Mouse (Mus musculus) small intestine, adult 2 months (tissue): Measurements from ENCODE around the gene Cnnm2. TPM values are rescaled to one million over a fixed set of nuclear protein-coding genes. Genes with fewer than 3 reads are reported as not detected.
"Not testable (repeated sequence)": the region's sequence is repeated elsewhere in the genome, so short reads cannot be mapped to it uniquely, and the experiment has no call there.

ENCODE experiments used
- H3K27ac ChIP-seq: fragments of 200-500 bp; 2 replicates; pipeline ENCODE4 v1.5.1; 2012; ENCODE audit warnings: low read depth, low read length, control low read depth, inconsistent platforms; ENCODE audit not compliant: insufficient read depth
- H3K27me3 ChIP-seq: fragments of 200-500 bp; 2 replicates; pipeline ENCODE4 v1.6.1; 2012; ENCODE audit warnings: mild to moderate bottlenecking, moderate library complexity, low read length, inconsistent platforms; ENCODE audit not compliant: control insufficient read depth, insufficient read depth
- H3K36me3 ChIP-seq: fragments of 200-500 bp; 2 replicates; pipeline ENCODE4 v1.6.1; 2012; ENCODE audit warnings: mild to moderate bottlenecking, low read length, control low read depth, inconsistent platforms; ENCODE audit not compliant: control insufficient read depth, insufficient read depth
- H3K4me1 ChIP-seq: fragments of 200-500 bp; 2 replicates; pipeline ENCODE4 v1.6.1; 2012; ENCODE audit warnings: low read length, inconsistent platforms, mixed read lengths; ENCODE audit not compliant: control insufficient read depth, insufficient read depth, insufficient read length
- H3K4me3 ChIP-seq: fragments of 200-500 bp; 2 replicates; pipeline ENCODE4 v1.5.1; 2012; ENCODE audit warnings: low read depth, mild to moderate bottlenecking, control low read depth, inconsistent platforms, low read length, moderate library complexity
- CTCF ChIP-seq: fragments of 200-500 bp; IDR thresholded peaks from 2 replicates; pipeline ENCODE4 v1.5.1; 2012; ENCODE audit warnings: low read depth, mild to moderate bottlenecking, control low read depth, inconsistent platforms, low read length, moderate library complexity, mixed read lengths; ENCODE audit not compliant: insufficient replicate concordance, insufficient read length; ENCODE audit errors: extremely low read depth
- POLR2A ChIP-seq: fragments of 200-500 bp; IDR thresholded peaks from 2 replicates; pipeline ENCODE4 v1.6.1; 2012; ENCODE audit warnings: low read depth, mild to moderate bottlenecking, control low read depth, inconsistent platforms, low read length, moderate library complexity
- WGBS: fragments of 180-500 bp; shearing (Covaris S2); methylation state at CpG from one replicate; pipeline ENCODE4 v1.1.7; 2018; 5-methylcytosine and 5-hydroxymethylcytosine counted together
- polyA plus RNA-seq: library from polyadenylated mRNA; depleted of rRNA; stranded (reverse); fragments of >200 nt; gene quantifications from 2 replicates; pipeline ENCODE4 v1.2.3, GENCODE M21; 2012

Cnnm2 gene
- polyA plus RNA-seq, 1 experiment: 16.9 TPM

DNA sequence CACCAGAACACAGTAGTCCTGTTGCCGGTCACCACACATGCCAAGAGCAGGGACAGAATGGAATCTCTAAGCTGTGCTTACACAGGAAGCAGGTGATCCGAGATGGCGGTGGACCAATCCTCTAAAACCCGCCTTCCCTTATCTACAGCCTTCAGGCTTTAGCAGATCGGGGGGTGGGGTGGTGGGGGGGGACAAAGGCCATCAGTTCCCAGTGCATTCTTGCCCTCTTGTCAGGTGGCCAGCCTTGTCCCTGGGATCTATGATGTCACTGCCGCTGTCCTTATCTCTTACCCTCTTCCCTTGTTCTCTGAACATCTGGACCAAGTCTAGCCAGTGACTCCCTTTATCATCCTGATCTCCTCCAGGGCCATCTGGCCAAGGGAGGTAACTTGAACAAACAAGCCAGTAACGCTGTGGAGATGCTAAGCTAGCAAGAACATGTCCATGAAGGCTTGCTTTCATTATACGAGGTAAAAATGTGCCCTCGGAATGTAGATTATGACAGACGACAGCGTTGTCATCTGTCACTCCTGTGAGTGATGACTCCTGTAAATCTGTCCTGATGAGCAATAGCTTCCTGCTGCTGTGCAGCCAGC lies 33.4 kb upstream of the Cnnm2 start:
- H3K36me3 ChIP-seq: peaks cover 30% of the 10 kb centered on the region
- H3K4me3 ChIP-seq: no peak overlapping the region
- TF ChIP-seq POLR2A (no peak), CTCF (no peak)
- H3K4me1 ChIP-seq: peaks cover 6% of the 10 kb centered on the region; the same call in 1 of the 2 replicates
- no peaks in the 10 kb centered on the region for H3K27me3 ChIP-seq
- peak overlapping the region; percentile 54 for H3K27ac ChIP-seq
- 20% methylated on average over 11 of the region's 11 CpGs for WGBS

DNA sequence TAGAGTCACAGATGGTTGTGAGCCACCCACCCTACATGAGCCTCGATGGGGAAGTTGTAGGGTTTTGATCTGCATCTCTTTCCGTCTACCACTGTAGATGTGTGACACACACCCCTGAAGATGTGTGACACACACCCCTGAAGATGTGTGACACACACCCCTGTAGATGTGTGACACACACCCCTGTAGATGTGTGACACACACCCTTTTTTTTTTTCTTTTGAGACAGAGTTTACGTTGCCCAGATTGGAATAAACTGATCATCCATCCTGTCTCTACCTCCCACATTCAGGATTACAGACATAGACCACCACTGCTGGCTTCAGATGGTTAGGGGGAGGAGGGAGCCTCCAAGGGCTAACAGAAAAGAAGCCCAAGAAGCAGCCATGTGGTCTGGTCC lies 32.5 kb upstream of the Cnnm2 start:
- 86% methylated on average over 3 of the region's 3 CpGs for WGBS

DNA sequence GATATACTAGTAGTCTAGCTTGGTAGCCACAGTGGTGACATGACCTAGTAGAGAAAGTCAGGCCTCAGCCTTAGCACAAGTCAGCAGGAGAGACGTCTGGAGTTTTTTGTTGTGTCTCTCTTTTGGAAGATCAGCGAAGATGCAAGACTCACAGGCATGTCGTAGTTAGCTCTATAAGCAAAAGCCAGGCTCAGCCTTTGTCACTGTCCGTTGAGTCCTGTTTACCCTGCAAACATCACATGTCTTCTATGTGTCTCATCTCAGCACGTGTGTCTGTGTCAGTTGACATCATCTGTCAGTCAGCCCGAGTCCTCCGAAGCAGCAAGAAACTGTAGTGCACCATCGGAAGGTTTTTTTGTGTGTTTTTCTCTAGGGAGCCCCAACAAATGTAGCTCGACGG lies 30.0 kb upstream of the Cnnm2 start:
- H3K4me3 ChIP-seq: no peak overlapping the region
- peaks cover 19% of the 10 kb centered on the region for H3K36me3 ChIP-seq
- 92% methylated on average over 10 of the region's 10 CpGs for WGBS
- TF ChIP-seq POLR2A (no peak), CTCF (no peak)
- H3K4me1 ChIP-seq: peaks cover 20% of the 10 kb centered on the region
- H3K27me3 ChIP-seq: no peaks in the 10 kb centered on the region
- H3K27ac ChIP-seq: no peak overlapping the region

More for the DNA sequence above, 32.5 kb upstream of the Cnnm2 start:
- no peak overlapping the region for H3K4me3 ChIP-seq
- H3K27ac ChIP-seq: no peak overlapping the region
- H3K36me3 ChIP-seq: peaks cover 32% of the 10 kb centered on the region
- no peaks in the 10 kb centered on the region for H3K27me3 ChIP-seq
- no peak for TF ChIP-seq POLR2A
- TF ChIP-seq CTCF: no peak
- H3K4me1 ChIP-seq: peaks cover 6% of the 10 kb centered on the region; the same call in 1 of the 2 replicates

DNA sequence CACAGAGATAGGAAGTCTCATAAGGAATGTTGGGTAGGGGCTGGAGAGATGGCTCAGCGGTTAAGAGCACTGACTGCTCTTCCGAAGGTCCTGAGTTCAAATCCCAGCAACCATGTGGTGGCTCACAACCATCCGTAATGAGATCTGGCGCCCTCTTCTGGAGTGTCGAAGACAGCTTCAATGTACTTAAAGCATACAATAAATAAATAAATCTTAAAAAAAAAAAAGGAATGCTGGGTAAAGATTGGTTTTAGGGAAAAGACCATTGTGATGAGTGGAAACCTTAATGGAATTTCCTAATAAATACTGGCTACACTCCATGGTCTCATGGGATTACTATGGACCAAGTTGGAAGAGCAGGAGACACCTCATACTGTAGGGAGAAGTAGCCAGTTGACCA lies 28.7 kb upstream of the Cnnm2 start:
- TF ChIP-seq CTCF: peak; percentile 16; the same call in 1 of the 2 replicates
- 94% methylated on average over 5 of the region's 5 CpGs for WGBS
- Histone ChIP-seq H3K36me3 (peaks cover 24% of the 10 kb centered on the region), H3K4me1 (peaks cover 17% of the 10 kb centered on the region)
- not testable (repeated sequence) for H3K4me3 ChIP-seq, H3K27me3 ChIP-seq, H3K27ac ChIP-seq

DNA sequence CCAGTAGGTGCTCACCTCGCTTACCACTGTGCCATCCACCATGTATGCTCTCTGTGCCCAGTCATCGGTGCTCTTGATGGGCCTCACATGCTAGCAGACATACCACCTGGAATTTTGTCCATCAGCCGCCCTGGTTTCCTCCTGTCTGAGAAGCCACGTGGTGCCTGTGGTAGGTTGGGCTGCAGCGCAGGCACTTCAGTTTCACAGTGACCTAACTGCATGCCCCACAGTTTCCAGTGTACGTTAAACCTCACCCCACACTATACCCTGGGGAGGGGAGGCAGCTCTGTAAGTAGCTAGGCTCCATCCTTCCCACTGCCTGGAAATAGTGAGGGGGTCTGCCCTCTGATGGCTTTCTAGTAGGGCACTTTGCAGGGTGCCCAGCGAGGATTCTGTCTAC lies 27.8 kb upstream of the Cnnm2 start:
- peaks cover 14% of the 10 kb centered on the region for H3K4me1 ChIP-seq
- WGBS: 92% methylated on average over 7 of the region's 7 CpGs
- no peak overlapping the region for H3K27ac ChIP-seq
- H3K27me3 ChIP-seq: no peaks in the 10 kb centered on the region
- TF ChIP-seq POLR2A (no peak), CTCF (no peak)
- no peak overlapping the region for H3K4me3 ChIP-seq
- peaks cover 27% of the 10 kb centered on the region for H3K36me3 ChIP-seq

DNA sequence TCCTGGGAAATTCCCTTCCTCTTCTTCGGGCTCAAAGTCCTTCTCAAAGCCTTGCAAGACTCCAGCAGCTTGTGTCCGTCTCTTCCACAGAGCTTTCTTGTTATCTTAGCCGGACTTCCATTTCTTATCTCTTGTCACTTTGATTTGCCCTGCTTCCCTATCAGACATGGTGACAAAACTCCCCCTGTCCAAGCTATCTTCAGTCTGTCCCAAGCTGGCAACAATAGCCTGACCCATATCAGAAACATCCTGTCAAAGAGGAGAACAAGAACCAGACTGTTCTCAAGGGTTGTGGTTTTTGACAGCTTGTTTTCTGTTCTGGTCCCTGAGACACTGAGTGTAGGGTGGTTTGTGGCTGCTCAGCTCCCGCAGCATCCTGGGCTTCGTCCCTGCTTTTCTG lies 26.2 kb upstream of the Cnnm2 start:
- H3K4me3 ChIP-seq: no peak overlapping the region
- H3K4me1 ChIP-seq: peaks cover 14% of the 10 kb centered on the region
- 32% methylated on average over 5 of the region's 5 CpGs for WGBS
- no peak overlapping the region for H3K27ac ChIP-seq
- peaks cover 29% of the 10 kb centered on the region for H3K36me3 ChIP-seq
- TF ChIP-seq CTCF: no peak
- no peak for TF ChIP-seq POLR2A
- no peaks in the 10 kb centered on the region for H3K27me3 ChIP-seq

DNA sequence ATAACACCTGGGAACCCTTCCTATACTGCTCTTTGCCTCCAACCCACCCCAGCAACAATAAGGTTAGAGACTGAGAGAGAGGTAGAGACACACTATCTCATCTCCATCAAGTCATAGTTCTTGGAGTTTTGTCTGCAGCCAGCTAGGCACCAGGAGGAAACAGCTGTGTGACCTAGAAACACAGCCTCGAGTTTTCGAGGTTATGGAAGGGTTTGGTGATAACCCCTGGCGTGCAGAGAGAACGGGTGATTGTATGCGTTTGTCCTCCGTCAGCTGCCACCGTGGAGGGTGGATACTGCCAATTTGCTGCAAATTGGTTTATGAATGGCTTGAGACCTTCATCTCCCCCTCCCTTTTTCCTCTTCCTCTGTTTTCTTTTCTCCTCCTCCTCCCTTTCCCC lies 24.3 kb upstream of the Cnnm2 start:
- 73% methylated on average over 7 of the region's 7 CpGs for WGBS
- peaks cover 14% of the 10 kb centered on the region for H3K4me1 ChIP-seq
- H3K27ac ChIP-seq: no peak overlapping the region

DNA sequence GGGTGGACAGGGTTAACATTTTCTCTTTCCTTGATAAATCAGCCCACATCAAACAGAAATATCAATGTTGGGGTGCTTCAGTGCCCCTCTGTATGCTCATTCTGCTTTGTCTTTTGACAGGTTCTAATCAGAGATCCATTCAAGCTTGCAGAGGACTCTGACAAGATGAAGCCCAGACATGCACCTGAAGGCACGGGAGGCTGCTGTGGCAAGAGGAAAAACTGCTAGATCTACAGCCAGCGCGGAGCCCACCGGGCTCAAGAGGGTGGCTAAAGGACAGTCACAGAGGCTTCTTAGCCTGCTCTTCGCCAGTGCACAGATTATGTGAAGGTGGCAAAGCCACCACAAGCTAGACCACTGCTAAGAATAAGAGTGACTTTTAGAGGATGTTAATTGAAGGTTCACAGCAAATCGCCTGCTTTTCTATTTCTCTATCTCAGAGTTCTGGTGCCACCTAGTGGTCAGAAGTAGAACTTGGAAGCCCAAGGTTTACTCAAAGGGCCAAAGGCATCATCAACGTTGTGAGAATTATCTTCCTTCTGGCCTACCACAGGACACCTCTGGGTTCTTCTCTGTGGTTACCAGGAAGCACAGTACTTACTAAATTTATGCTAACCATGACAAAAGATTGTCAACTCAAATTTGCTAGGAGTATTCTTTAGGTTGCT lies 20.9 kb upstream of the Cnnm2 start:
- no peak overlapping the region for H3K27ac ChIP-seq
- no peaks in the 10 kb centered on the region for H3K27me3 ChIP-seq
- WGBS: 56% methylated on average over 7 of the region's 7 CpGs
- TF ChIP-seq CTCF (peak; percentile 23; the same call in 1 of the 2 replicates), POLR2A (no peak)
- H3K4me3 ChIP-seq: no peak overlapping the region
- H3K36me3 ChIP-seq: peaks cover 18% of the 10 kb centered on the region
- H3K4me1 ChIP-seq: peaks cover under 1% of the 10 kb centered on the region; the same call in 1 of the 2 replicates

More for the DNA sequence above, 24.3 kb upstream of the Cnnm2 start:
- Histone ChIP-seq H3K36me3 (peaks cover 27% of the 10 kb centered on the region), H3K4me3 (no peak overlapping the region), H3K27me3 (no peaks in the 10 kb centered on the region)
- TF ChIP-seq POLR2A (no peak), CTCF (no peak)
